Mouse (Mus musculus) kidney, postnatal 25 days (tissue): Measurements from ENCODE around the gene Olfr90.
"Not testable (repeated sequence)": the region's sequence is repeated elsewhere in the genome, so short reads cannot be mapped to it uniquely, and the experiment has no call there.

Experiments
- DNase-seq, 2 experiments: peaks; one replicate each; pipeline ENCODE4 v3.0.0; 2021; ENCODE audit warnings: mixed read lengths in 2 of 2

The Olfr90 gene

GRCm38 (mm10) chr17:37088399-37088798, at the start of gene Olfr90:
Gene Olfr90 (minus strand): TSS chr17:37088499.
- no peak for DNase-seq

GRCm38 (mm10) chr17:37131366-37131765, 43.1 kb upstream of the Olfr90 start:
- DNase-seq = not testable (repeated sequence)

- DNase-seq = no peak
Observed at GRCm38 (mm10) chr17:37119988-37120387, 31.7 kb upstream of the Olfr90 start, which contains the start of gene Olfr92. Gene Olfr92 (minus strand): TSS chr17:37120088.

DNA sequence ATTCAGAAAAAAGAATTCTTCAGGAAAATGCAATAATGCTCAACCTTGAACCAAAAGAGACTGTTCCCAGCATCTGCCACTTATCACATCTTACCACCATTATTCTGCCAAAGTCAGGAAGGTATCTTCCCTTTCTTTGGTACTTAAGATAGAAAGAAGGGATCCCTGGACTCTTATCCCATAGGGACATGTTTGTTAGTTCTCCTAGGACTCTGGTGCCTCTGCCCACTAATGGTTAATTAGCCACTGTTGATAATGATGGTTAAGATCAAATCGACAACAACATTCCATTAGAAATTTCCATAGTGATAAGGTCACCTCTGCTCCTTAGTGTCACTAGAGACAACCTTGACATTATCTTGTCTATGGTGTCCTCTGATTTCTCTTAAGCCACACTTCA, 9.9 kb upstream of the Olfr90 start, which contains the start of gene Olfr91:
TSS of gene Olfr91 (minus strand) at position 101 of the 400 bp plus-strand sequence.
- no peak for DNase-seq

DNA sequence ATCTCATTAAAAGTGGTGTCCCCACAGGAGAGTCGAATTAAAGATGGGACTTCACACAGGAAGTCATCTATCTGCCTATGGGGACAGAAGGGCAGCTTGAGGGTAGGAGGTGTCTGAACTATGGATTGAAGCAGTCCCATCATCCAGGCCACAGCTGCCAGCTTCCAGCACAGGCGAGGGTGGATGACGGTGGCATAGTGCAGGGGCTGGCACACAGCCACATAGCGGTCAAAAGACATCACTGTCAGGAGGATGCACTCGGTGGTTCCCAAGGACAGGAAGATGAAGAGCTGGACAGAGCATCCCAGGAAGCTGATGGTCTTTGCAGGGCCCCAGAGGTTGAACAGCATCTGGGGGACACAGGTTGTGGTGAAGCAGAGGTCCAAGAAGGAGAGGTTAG, 5.0 kb upstream of the Olfr90 start:
- DNase-seq = no peak

GRCm38 (mm10) chr17:37092198-37092597, 3.9 kb upstream of the Olfr90 start:
- no peak for DNase-seq

GRCm38 (mm10) chr17:37085545-37085944, 2.8 kb downstream of the Olfr90 start:
- DNase-seq = no peak

DNA sequence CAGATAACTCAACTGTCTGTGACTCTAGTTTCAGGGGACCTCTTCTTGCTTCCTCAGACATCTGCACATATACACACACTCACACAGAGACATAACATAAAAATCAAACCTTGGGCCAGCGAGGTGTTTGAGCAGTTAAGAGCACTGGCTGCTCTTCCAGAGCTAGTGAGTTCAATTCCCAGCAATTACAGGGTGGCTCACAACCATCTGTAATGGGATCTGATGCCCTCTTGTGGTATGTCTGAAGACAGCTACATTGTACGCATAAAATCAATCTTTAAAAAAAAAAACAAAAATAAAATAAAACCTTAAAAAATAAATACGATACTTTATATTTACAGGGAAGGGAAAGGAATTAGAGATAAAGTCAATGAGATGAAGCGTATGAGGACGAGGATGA, 3.7 kb downstream of the Olfr90 start:
- DNase-seq = no peak

- peak in 1 of 2 experiments; percentile 73 for DNase-seq
Observed at GRCm38 (mm10) chr17:37083327-37083726, 5.0 kb downstream of the Olfr90 start.

DNA sequence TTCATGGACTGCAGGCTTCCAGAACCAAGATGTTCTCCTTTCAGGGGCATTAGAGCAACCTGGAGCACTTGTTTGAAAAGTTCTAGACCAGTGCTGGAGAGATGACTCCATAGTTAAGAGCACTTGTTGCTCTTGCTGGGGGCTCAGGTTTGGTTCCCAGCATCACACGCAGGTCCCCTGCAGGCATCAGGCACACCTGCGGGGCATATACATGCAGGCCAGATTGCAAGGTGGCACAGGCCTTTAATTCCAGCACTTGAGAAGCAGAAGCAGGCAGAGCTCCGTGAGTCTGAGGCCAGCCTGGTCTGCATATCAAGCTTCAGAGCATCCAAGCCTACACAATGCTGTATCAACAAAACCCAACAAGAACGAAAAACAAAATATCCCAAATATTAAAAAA, 6.6 kb downstream of the Olfr90 start:
- no peak for DNase-seq

DNA sequence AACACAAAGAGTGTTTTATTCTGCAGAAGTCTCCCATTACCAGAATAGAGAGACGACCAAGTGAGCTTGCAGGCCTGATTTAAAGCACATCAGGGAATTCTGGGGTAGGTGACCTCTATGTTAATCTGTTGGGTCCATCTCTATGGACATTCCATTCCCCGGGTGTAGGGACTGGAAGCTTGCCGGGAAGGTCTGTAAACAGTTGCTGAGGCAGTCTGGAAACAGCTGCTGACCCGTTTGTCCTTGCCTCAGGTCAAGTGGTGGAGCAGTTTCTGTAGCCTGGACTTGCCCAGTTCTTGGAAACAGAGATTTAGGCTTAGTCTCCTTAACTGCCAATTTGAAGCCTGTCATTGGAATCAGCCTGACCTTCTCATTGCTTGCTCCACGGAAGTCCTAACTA, 8.2 kb downstream of the Olfr90 start:
- peak; percentile 60 to 73 for DNase-seq

- no peak for DNase-seq
Observed at GRCm38 (mm10) chr17:37078990-37079389, 9.3 kb downstream of the Olfr90 start.

DNA sequence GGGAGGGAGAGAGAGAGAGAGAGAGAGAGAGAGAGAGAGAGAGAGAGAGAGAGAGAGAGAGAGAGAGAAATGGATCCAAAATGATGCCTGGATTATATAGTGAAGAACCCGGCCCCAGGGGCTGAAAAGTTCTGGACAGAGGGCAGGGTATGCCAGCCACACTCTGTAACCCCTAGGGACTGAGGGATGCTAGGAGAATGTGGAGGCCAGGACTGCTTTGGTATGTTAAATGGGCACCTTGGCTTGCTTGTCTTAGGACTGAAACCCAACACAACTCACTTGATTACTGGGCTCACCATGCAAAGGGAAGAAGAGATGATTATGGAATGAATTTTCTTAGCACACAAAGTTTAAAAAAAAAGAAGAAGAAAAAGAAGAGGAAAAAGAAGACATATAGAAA, 10.1 kb downstream of the Olfr90 start:
- no peak for DNase-seq

GRCm38 (mm10) chr17:37075766-37076165, 12.5 kb downstream of the Olfr90 start:
- DNase-seq = no peak

DNA sequence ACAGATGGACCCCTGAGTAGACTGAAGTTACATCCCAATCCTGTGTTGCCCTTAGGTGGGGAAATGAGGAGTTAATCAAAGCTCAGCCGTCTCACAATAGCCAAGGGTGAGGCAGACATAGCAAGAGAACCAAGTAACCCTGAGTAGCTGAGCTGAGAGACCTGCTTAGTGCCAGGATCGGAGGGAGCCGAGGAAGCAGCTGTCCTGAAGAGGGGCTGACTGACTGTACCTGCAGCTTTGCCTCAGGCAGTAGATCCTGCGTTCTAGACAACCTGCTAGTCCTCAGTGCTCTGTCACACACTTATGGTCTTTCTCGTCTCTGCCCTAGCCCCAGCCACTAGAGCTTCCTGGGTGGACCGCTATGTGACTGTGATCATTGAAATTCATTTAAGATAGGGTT, 13.1 kb downstream of the Olfr90 start:
- DNase-seq = no peak

DNA sequence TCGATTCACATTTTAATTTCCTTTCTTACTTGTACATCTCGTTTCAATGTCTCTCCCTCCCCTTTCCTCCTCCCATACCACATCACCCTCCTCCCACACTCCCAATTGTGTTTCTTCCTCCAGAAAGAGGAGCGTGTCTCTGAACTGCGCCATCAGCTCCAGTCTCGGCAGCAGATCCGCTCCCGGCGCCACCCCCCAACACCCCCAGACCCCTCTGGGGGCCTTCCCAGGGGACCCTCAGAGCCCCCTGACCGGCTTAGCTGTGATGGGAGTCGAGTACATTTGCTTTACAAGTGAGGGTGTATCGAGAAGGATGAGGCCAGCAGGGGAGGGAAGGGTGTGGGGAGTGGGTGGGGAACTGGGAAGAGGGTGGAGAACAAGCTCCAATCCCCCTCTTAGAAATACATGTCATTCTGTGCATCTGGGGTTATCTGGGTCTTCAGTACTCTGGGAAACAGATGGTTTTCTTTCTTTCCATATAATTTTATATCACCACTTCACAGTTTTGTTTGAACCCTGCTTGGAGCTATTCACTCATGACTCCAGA, 15.5 kb downstream of the Olfr90 start:
- no peak for DNase-seq

- no peak for DNase-seq
Observed at GRCm38 (mm10) chr17:37072080-37072729, 16.1 kb downstream of the Olfr90 start.

DNA sequence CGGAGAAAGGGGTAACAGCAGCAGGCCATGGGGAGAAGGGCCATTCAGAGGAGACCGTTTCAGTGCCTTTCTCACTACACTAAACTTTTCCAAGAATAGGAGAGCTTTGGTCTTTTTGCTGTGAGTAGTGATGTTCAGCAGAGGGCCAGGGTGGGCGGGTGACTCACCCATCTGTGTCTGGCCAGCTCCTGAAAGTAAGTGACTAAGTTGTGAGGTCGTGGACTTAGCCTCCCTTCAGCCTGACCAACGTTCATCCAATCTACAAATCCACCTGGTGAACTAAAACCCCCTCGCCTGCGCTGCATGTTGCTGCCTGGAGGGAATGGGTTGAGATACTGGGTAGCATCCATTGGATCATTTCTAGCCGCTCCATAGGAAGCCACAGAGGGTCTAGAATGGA, 18.2 kb downstream of the Olfr90 start:
- no peak for DNase-seq

- no peak for DNase-seq
Observed at GRCm38 (mm10) chr17:37067861-37068260, 20.4 kb downstream of the Olfr90 start.

DNA sequence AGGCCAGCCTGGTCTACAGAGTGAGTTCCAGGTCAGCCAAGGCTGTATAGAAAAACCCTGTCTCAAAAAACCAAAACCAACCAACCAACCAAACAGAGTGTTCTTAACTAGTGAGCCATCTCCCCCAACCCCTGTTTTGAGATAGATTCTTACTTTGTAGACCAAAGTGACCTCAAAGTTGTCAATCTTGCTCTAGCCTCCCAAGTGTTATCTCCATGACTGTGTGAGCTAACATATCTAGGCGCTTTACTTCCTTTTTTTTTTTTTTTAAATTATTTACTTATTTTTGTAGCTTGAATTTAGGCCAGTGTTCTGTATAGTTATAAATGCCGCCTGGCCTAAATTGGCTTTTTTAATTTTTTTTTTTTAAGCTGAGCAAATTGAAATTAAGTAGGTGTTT, 22.3 kb downstream of the Olfr90 start:
- no peak for DNase-seq

GRCm38 (mm10) chr17:37063686-37064495, 24.4 kb downstream of the Olfr90 start:
- no peak for DNase-seq

DNA sequence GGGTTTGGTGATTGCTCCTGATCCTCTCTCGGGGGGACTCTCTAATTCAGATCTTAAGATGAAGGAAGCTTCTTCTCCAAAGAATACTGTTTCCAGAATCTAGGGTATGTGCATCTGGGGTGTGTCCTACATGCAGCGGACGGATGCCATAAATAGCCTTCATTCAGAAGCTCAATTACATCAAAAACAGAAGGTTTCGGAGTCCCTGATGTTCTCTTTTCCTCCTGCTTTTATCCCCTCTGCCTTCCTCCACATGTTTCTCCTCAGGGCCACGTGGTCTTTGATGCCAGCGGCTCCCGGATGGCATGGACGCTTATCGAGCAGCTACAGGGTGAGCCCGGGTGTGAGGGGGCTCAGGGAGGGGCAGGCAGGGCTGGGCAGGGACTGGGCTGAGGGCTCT, 25.2 kb downstream of the Olfr90 start:
- DNase-seq = no peak

- DNase-seq = no peak
Observed at GRCm38 (mm10) chr17:37062101-37062641, 26.1 kb downstream of the Olfr90 start.

- DNase-seq = no peak
Observed at GRCm38 (mm10) chr17:37061435-37061834, 26.9 kb downstream of the Olfr90 start.
